Mouse (Mus musculus): Measurements from ENCODE around the gene Gm21983. TPM values are rescaled to one million over a fixed set of nuclear protein-coding genes. Genes with fewer than 3 reads are reported as not detected.

The Gm21983 gene
- polyA plus RNA-seq, 1 experiment from 2014 or later, result 0.36 TPM

- 39% methylated on average over 5 of the region's 5 CpGs for WGBS
- Histone ChIP-seq H3K27me3 (no peaks in the 10 kb centered on the region), H3K36me3 (peaks cover 22% of the 10 kb centered on the region), H3K9ac (replicated peaks) (no peak overlapping the region), H3K27ac (peak overlapping the region; percentile 88), H3K9me3 (no peaks in the 10 kb centered on the region), H3K4me1 (replicated peaks) (peaks cover 21% of the 10 kb centered on the region), H3K4me2 (replicated peaks) (no peak overlapping the region), H3K4me3 (replicated peaks) (no peak overlapping the region)
- ATAC-seq, result no peak
Measured at GRCm38 (mm10) chr7:27180036-27180435, 850 bp downstream of the Gm21983 start.

- Histone ChIP-seq H3K4me3 (replicated peaks) (peak overlapping the region; percentile 69), H3K9ac (replicated peaks) (peak overlapping the region; percentile 46; the same call in 1 of the 2 replicates), H3K9me3 (no peaks in the 10 kb centered on the region), H3K27ac (peak overlapping the region; percentile 88), H3K4me1 (replicated peaks) (peaks cover 21% of the 10 kb centered on the region), H3K4me2 (replicated peaks) (peak overlapping the region; percentile 53), H3K36me3 (peaks cover 22% of the 10 kb centered on the region), H3K27me3 (no peaks in the 10 kb centered on the region)
- 44% methylated on average over 16 of the region's 16 CpGs for WGBS
- ATAC-seq, result no peak
Measured at GRCm38 (mm10) chr7:27179217-27179918, 1.5 kb downstream of the Gm21983 start.

- Histone ChIP-seq H3K9ac (replicated peaks) (peak within 1 kb of the TSS; percentile 61), H3K27me3 (no peaks in the 10 kb centered on the region), H3K27ac (peak within 1 kb of the TSS; percentile 92), H3K4me1 (replicated peaks) (peaks cover 21% of the 10 kb centered on the region), H3K36me3 (peaks cover 24% of the 10 kb centered on the region), H3K4me3 (replicated peaks) (peak within 1 kb of the TSS; percentile 69), H3K4me2 (replicated peaks) (peak within 1 kb of the TSS; percentile 54), H3K9me3 (no peaks in the 10 kb centered on the region)
- peak; percentile 97 for ATAC-seq
- under 1% methylated on average over 49 of the region's 53 CpGs for WGBS
Measured at GRCm38 (mm10) chr7:27178324-27179216, 2.3 kb downstream of the Gm21983 start, which contains the start of gene Rab4b. Rab4b (minus strand) TSS chr7:27178896.

GRCm38 (mm10) chr7:27177942-27178323, 3.0 kb downstream of the Gm21983 start:
- H3K36me3 ChIP-seq, result peaks cover 24% of the 10 kb centered on the region
- H3K4me2 ChIP-seq (replicated peaks), result peak overlapping the region; percentile 54
- H3K9ac ChIP-seq (replicated peaks), result peak overlapping the region; percentile 61
- 21% methylated on average over 4 of the region's 4 CpGs for WGBS
- H3K27ac ChIP-seq, result peak overlapping the region; percentile 92
- peak overlapping the region; percentile 69 for H3K4me3 ChIP-seq (replicated peaks)
- ATAC-seq, result no peak; the same call in none of the 2 replicates
- H3K4me1 ChIP-seq (replicated peaks), result peaks cover 21% of the 10 kb centered on the region
- no peaks in the 10 kb centered on the region for H3K27me3 ChIP-seq
- no peaks in the 10 kb centered on the region for H3K9me3 ChIP-seq

- Histone ChIP-seq H3K9ac (replicated peaks) (no peak overlapping the region), H3K4me3 (replicated peaks) (no peak overlapping the region), H3K36me3 (peaks cover 46% of the 10 kb centered on the region), H3K27me3 (no peaks in the 10 kb centered on the region), H3K4me2 (replicated peaks) (no peak overlapping the region), H3K27ac (no peak overlapping the region), H3K4me1 (replicated peaks) (peaks cover 13% of the 10 kb centered on the region), H3K9me3 (no peaks in the 10 kb centered on the region)
- 95% methylated on average over 7 of the region's 7 CpGs for WGBS
- ATAC-seq, result no peak
Measured at GRCm38 (mm10) chr7:27174896-27175295, 6.0 kb downstream of the Gm21983 start.

- ATAC-seq, result no peak
- Histone ChIP-seq H3K9ac (replicated peaks) (no peak overlapping the region), H3K27me3 (no peaks in the 10 kb centered on the region), H3K9me3 (no peaks in the 10 kb centered on the region), H3K4me1 (replicated peaks) (peaks cover 9% of the 10 kb centered on the region), H3K27ac (no peak overlapping the region), H3K4me2 (replicated peaks) (no peak overlapping the region), H3K36me3 (peaks cover 46% of the 10 kb centered on the region), H3K4me3 (replicated peaks) (no peak overlapping the region)
- 94% methylated on average over 15 of the region's 15 CpGs for WGBS
Measured at GRCm38 (mm10) chr7:27174496-27174895, 6.4 kb downstream of the Gm21983 start.

GRCm38 (mm10) chr7:27170981-27171380, 9.9 kb downstream of the Gm21983 start:
- 94% methylated on average over 3 of the region's 3 CpGs for WGBS
- Histone ChIP-seq H3K27me3 (no peaks in the 10 kb centered on the region), H3K4me1 (replicated peaks) (peaks cover 11% of the 10 kb centered on the region), H3K36me3 (peaks cover 49% of the 10 kb centered on the region), H3K4me2 (replicated peaks) (no peak overlapping the region), H3K9ac (replicated peaks) (no peak overlapping the region), H3K4me3 (replicated peaks) (no peak overlapping the region), H3K27ac (no peak overlapping the region), H3K9me3 (no peaks in the 10 kb centered on the region)
- no peak for ATAC-seq

GRCm38 (mm10) chr7:27168371-27168770, 12.5 kb downstream of the Gm21983 start:
- no peak overlapping the region for H3K9ac ChIP-seq (replicated peaks)

GRCm38 (mm10) chr7:27167475-27168094, 13.3 kb downstream of the Gm21983 start:
- WGBS, result 76% methylated on average over 11 of the region's 11 CpGs
- peak overlapping the region; percentile 86 for H3K4me2 ChIP-seq (replicated peaks)
- H3K27ac ChIP-seq, result peak overlapping the region; percentile 99
- peaks cover 36% of the 10 kb centered on the region for H3K36me3 ChIP-seq
- ATAC-seq, result peak; percentile 2; the same call in 1 of the 2 replicates
- H3K9me3 ChIP-seq, result no peaks in the 10 kb centered on the region
- peak overlapping the region; percentile 88 for H3K9ac ChIP-seq (replicated peaks)
- H3K4me1 ChIP-seq (replicated peaks), result peaks cover 43% of the 10 kb centered on the region
- peak overlapping the region; percentile 77 for H3K4me3 ChIP-seq (replicated peaks)
- no peaks in the 10 kb centered on the region for H3K27me3 ChIP-seq

More at GRCm38 (mm10) chr7:27168371-27168770, 12.5 kb downstream of the Gm21983 start:
- peaks cover 35% of the 10 kb centered on the region for H3K4me1 ChIP-seq (replicated peaks)
- H3K9me3 ChIP-seq, result no peaks in the 10 kb centered on the region
- H3K36me3 ChIP-seq, result peaks cover 44% of the 10 kb centered on the region
- H3K27me3 ChIP-seq, result no peaks in the 10 kb centered on the region
- H3K27ac ChIP-seq, result no peak overlapping the region
- H3K4me3 ChIP-seq (replicated peaks), result no peak overlapping the region
- 93% methylated on average over 5 of the region's 5 CpGs for WGBS
- H3K4me2 ChIP-seq (replicated peaks), result no peak overlapping the region
- ATAC-seq, result no peak

- ATAC-seq, result peak; percentile 79
- Histone ChIP-seq H3K9me3 (no peaks in the 10 kb centered on the region), H3K4me1 (replicated peaks) (peaks cover 50% of the 10 kb centered on the region), H3K4me2 (replicated peaks) (peak within 1 kb of the TSS; percentile 86), H3K27ac (peak within 1 kb of the TSS; percentile 99), H3K9ac (replicated peaks) (peak within 1 kb of the TSS; percentile 88), H3K4me3 (replicated peaks) (peak within 1 kb of the TSS; percentile 77), H3K36me3 (peaks cover 35% of the 10 kb centered on the region), H3K27me3 (no peaks in the 10 kb centered on the region)
- WGBS, result 1% methylated on average over 58 of the region's 61 CpGs
Measured at GRCm38 (mm10) chr7:27166614-27167474, 14.0 kb downstream of the Gm21983 start, which contains the start of gene Egln2. Egln2 (minus strand) TSS chr7:27166802.

GRCm38 (mm10) chr7:27166229-27166613, 14.7 kb downstream of the Gm21983 start:
- peak overlapping the region; percentile 99 for H3K27ac ChIP-seq
- H3K4me2 ChIP-seq (replicated peaks), result peak overlapping the region; percentile 86
- H3K4me3 ChIP-seq (replicated peaks), result peak overlapping the region; percentile 77
- H3K9ac ChIP-seq (replicated peaks), result peak overlapping the region; percentile 88
- ATAC-seq, result peak; percentile 68
- no peaks in the 10 kb centered on the region for H3K27me3 ChIP-seq
- WGBS, result under 1% methylated on average over 31 of the region's 43 CpGs
- peaks cover 56% of the 10 kb centered on the region for H3K4me1 ChIP-seq (replicated peaks)
- peaks cover 36% of the 10 kb centered on the region for H3K36me3 ChIP-seq
- no peaks in the 10 kb centered on the region for H3K9me3 ChIP-seq
